Mouse (Mus musculus): ENCODE data around the gene Tcl1b3. TPM values are rescaled to one million over a fixed set of nuclear protein-coding genes. Genes with fewer than 3 reads are reported as not detected.

Gene Tcl1b3
- total RNA-seq, 2 experiments from 2014 or later, result not detected

- no peak for DNase-seq
Measured at GRCm38 (mm10) chr12:105234362-105234761, 43.5 kb downstream of the Tcl1b3 start.

- DNase-seq, result no peak
Measured at GRCm38 (mm10) chr12:105235091-105235490, 44.2 kb downstream of the Tcl1b3 start.

- DNase-seq, result no peak
Measured at GRCm38 (mm10) chr12:105239060-105239459, 48.2 kb downstream of the Tcl1b3 start.

Other genes starting within 250 kb of the Tcl1b3 start
- 1 to 10 TPM; 9.1 to 9.5 TPM for gene Syne3, start 181.2 kb upstream of the Tcl1b3 start, total RNA-seq (2021)
- gene Glrx5, start 158.4 kb upstream of the Tcl1b3 start, total RNA-seq (2021), result 100 to 1,000 TPM; 158 to 160 TPM
- gene Tcl1b2, start 45.0 kb upstream of the Tcl1b3 start, total RNA-seq (2021), result not detected
- not detected for gene Tcl1b1, start 31.4 kb upstream of the Tcl1b3 start, total RNA-seq (2021)
- not detected for gene Tcl1b5, start 14.7 kb upstream of the Tcl1b3 start, total RNA-seq (2021)
- not detected for gene Tcl1b4, start 10.9 kb downstream of the Tcl1b3 start, total RNA-seq (2021)
- gene Tcl1, start 31.8 kb downstream of the Tcl1b3 start, total RNA-seq (2021), result under 1 TPM; 0.21 to 0.39 TPM
- gene Tunar, start 142.8 kb downstream of the Tcl1b3 start, total RNA-seq (2021), result under 1 TPM; 0.21 to 0.57 TPM

All from adrenal gland, postnatal 10 days (tissue).